Mouse (Mus musculus): ENCODE results near the gene Tmem107.

Gene Tmem107

DNA sequence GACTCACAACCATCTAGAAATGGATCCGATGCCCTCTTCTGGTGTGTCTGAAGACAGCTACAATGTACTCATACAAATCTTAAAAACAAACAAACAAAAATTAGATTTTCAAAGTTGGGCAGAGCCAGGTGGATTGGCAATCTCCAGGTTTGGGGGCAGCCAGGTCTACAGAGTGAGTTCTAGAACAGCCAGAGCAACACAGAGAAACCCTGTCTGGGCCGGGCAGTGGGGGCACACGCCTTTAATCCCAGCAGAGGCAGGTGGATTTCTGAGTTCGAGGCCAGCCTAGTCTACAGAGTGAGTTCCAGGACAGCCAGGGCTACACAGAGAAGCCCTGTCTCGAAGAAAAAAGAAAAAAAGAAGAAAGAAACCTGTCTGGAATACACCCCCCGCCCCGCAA lies 23.2 kb downstream of the Tmem107 start:
- DNase-seq (ENCODE audit: low read depth, low spot score) = peak; percentile 18

DNA sequence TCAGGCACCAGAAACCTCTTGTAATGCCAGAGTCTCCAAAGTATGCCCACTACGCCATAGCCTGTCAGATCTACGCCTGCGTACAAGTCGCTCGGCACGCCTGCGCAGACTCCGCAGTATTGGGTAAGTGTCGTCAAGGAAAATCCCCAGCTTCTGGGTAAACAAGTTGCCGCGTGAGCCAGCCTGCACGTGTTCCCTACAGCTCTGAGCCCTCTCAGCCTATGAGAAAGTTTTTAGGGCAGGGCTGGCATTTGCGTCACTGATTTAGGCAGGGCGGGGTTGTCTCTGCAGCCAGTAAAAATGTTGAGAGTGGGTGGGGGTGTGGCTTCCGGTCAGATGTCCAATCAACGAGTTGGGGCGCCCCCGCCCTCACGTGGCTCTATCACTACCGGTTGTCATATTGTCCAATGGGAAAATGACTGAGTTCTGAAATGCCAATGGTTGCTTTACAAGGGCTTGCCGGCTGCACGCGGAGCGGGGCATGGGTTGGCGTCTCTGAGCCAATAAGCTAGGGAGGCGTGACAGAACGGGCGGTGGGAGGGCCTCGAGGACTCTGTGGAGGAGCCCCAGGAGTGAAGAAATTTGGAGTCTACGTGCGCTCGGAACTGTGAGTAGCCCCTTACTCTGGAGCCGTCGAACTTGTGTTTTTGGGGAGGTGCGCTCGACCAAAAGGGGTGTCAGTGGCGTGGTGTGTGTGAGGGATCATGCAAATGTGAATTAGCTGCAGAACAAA lies 24.3 kb downstream of the Tmem107 start, which contains the start of gene Per1:
Gene Per1, plus strand, starts transcription at position 521 of the 733 bp plus-strand sequence.
- DNase-seq (ENCODE audit: low read depth, low spot score) = peak; percentile 99

DNA sequence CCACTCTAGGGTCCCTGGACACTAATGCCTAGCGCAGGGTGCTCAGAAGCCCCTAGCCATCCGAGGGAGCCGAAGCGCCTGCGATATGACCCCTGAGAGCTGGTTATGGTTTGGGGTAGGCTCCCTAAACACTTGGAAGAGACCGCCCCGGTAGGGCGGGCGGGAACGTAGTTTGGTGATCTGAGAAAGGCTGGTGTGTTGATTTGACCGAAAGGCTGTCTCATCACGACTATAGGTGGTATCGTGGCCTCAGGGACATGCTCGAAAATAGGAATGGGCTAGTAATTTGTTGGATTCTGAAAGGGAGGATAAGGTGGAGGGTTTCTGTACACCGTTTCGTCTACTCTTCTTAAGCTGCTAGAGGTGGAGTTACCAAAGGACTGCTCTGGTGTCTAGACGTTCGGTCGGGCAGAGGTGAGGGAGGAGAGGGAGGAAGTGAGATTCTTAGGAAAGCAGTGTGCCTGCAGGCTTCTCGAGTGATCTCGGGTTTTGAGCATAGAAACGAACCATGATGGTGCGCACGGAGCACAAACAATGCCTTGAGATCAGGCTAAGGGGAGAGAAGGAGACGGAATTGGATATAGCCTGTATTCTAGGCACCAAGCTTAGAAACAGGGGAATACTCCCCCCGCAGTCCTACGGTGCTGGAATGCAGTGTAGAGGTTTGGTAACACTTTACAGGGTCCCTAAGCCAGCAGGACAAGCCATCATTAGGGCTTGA lies 25.1 kb downstream of the Tmem107 start:
- peak; percentile 83 for DNase-seq (ENCODE audit: low read depth, low spot score)

DNA sequence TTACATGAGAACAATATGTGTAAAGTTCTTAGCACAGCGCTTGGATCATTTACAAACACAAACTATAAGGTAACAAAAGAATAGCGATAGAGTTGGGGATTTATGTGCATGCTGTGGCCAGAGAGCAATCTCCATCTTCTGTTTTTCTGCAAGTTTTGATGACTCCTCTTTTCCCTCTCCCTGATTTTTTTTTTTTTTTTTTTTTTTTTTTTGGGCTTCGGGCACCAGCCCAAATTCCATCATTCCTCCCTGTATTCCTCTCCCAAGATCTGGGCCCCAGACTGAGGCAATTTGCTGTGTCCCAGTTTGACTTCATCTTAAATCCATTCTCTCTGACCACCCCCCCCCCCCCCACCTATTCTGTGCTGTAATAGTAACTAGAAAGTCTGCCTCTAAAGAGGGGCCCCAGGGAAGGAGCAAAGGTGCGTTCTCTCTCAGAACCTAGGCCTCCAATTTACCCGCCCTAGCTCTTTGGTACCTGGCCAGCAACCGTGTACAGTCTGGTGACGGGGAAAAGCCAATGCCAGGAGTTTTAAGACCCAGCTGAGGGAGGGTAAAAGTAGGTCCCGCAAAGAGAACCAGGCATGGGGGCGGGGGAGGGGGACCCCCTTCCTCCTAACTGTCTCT lies 25.9 kb downstream of the Tmem107 start:
- no peak for DNase-seq (ENCODE audit: low read depth, low spot score)

DNA sequence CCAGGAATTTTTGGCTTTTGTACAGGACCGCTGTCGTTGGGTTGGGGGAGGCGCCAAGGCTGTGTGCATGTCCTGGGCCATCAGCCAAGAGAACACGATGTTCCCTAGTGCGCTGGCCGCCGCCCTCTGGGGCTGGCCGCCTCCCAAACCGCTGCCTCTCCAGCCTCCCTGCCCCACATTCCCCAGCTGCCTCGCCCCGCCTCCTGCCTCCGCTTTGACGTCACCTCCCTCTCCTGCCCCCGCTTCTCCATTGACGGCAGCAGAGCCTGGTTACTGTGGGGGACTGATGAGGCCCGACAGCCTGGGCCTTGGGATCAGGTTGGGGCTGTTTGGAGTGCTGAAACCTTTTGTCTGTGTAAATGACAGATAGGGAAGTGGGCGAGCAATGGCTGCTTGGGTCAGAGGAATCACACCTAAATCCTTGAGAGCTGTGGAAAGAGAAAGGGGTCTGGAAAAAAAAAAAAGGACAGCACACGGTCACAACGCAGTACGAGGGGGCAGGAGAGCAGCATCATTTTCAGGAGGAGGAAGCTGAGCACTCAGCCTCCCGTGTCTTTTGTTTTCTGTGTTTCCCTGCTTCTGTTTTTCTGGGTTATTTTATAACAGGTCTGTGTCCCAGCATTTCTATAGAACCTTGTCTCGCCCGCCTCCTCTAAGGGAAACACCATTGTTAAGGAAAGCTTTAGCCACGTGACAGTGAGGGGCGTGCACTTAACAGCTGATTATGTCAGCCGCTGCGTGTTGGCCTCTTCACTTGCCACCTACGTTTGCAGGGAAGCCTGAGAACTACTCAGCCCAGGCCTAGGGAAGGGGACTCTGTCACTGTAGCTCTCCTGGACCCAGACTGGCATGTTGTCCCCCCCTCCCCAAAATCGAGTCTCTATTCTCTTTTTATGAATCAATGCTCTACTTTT lies 26.6 kb downstream of the Tmem107 start:
- peak; percentile 93 for DNase-seq (ENCODE audit: low read depth, low spot score)

DNA sequence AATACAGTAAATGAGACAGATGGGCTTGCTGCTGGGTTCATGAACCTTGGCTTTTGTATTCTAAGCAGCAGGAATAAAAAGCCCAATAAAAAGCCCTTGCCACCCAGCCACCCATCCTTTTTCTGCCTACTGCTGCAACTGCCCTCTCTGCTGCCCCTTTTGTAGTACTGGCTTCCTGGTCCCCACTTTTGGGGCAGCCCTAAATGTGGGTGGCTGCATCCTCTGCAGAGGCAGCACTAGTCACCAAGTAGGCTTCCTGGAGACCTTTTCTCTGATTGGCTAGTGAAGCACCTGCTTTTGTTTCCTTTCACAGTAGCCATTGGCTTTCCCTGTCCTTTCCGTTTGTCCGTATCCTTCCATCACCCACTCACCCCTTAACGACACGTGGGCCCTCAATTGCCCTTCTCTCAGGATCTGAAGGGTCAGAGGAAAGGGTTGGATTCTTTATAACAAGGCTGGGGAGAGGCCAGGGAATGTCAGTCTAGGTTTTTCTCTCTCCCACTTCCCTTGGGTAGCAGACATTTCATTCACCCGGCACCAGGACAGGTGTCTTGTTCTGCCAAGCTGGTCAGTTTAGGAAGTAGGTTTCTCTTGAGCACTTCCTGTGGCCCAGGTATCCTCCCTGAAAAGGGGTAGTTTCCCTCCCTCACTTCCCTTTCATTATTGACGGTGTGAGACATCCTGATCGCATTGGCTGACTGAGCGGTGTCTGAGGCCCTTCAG lies 27.6 kb downstream of the Tmem107 start:
- peak; percentile 82 for DNase-seq (ENCODE audit: low read depth, low spot score)

DNA sequence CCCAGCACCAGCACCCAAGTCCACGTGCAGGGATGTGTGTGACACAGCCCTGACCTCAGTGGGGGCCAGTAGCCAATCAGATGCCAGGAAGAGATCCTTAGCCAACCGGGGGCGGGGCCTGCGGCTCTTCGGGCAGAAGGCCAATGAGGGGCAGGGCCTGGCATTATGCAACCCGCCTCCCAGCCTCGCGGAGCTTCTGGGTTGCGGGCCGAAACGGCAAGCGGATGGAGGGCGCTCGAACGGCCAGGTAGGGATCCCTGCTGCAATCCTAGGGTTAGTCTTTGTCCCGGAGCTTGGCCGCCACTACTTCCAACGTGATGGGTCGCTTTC lies 28.1 kb downstream of the Tmem107 start:
- peak; percentile 96 for DNase-seq (ENCODE audit: low read depth, low spot score)

DNA sequence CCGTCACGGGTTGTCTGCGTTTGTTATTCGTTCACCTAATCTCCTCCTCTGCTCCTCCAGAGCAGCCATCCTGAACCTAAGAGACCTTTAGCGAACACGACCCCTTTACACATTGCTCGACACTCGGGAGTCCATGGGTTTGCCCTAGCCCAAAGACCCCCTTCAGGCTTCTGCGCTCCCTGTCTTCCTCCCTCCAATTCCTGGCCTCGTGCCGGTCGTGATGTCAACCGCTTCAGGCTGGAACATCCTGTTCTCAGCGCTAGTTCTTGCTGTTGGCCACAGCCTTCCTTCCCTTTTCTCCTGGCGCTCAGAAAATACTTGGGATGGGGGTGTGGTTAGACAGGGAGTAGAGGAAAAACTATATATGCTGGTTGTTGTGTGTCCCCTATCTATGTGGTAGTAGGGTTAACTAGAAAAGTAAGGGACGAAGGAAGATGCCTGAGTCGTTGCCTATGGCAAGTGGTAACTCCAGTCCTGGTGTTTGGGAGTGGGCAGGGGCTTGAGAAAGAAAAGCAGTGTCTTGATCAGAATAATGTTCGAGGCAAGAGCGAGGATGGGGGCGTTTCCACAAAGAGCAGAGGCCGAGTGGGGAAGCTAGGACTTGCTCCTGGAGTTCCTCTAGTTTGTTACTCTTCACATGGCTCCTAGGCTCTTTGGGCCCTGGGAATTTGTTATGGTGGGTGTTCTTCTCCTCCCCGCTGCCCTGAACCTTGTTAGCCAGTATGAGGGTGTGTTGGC lies 28.7 kb downstream of the Tmem107 start:
- DNase-seq (ENCODE audit: low read depth, low spot score) = no peak

DNA sequence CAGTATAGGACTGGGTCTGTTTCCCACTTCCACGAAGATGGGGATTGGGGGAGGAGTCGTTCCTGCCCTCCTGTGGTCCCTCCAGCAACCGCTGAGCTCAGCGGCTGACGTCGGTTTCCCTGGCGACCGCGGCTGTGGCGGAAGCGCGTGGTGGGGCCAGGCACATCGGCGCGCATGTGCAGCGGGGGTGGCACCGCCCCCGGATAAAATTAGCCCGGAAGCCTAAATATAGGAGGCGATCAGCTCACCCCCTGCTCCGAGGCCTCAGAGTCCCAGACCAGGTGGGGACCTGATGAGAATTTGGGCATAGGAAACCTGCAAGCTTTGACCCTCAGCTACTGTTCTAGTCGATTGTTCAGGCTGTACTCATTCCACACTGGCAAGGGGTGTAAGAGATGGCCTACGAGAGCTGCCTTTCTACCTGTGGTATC lies 29.3 kb downstream of the Tmem107 start:
- DNase-seq (ENCODE audit: low read depth, low spot score) = peak; percentile 97

DNA sequence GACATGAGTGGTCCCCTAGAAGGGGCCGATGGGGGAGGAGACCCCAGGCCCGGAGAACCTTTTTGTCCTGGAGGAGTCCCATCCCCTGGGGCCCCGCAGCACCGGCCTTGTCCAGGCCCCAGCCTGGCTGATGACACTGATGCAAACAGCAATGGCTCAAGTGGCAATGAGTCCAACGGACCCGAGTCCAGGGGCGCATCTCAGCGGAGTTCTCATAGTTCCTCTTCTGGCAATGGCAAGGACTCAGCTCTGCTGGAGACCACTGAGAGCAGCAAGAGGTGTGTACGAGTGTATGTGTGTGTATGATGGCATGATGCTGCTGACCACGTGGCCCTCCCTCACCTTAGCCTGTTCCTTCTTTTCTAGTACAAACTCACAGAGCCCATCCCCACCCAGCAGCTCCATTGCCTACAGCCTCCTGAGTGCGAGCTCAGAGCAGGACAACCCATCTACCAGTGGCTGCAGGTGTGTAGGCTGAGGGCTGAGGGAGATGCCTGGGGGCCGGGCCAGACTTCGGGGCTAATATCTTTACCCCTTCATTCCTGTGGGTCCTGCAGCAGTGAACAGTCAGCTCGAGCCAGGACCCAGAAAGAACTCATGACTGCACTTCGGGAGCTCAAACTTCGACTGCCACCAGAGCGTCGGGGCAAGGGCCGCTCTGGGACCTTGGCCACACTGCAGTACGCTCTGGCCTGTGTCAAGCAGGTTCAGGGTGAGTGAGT lies 30.2 kb downstream of the Tmem107 start:
- no peak for DNase-seq (ENCODE audit: low read depth, low spot score)

DNA sequence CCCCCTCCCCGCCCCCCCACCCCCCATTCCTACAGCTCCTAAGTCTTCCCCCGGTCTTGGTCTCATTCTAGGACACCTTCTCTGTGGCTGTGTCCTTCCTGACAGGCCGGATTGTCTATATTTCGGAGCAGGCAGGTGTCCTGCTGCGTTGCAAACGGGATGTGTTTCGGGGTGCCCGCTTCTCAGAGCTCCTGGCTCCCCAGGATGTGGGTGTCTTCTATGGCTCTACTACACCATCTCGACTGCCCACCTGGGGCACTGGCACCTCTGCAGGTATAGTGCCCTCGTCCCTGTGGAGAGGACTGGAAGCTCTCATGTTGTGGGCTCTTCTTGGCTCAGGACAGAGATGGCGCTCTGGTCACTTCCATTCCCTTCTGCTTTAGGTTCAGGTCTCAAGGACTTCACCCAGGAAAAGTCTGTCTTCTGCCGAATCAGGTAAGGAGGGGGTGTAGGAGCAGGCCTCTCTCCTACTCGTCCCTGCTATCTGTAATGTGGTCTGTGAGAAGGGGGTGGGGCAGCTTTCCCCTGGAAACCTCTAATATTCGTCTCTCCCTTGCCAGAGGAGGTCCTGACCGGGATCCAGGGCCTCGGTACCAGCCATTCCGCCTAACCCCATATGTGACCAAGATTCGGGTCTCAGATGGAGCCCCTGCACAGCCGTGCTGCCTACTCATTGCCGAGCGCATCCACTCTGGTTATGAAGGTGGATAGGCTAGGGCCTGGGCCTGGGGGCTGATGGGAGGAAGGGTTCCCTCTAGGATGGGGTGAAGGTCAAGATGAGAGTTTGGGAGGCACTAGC lies 31.2 kb downstream of the Tmem107 start:
- DNase-seq (ENCODE audit: low read depth, low spot score) = peak; percentile 12

DNA sequence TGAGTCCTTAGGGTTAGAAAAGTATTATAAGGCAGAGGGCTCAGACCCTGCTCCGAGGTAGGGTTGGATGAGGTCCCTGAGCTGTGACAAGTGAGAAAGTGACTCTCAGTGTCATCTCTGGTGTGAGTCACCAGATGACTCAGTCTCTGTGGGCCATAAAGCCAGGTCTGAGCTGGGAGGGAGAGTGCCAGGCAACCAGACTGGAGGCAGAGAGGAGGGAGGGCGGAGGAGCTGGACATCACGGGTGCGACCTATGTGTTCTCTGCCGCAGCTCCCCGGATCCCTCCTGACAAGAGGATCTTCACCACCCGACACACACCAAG lies 31.8 kb downstream of the Tmem107 start:
- DNase-seq (ENCODE audit: low read depth, low spot score) = peak; percentile 11

DNA sequence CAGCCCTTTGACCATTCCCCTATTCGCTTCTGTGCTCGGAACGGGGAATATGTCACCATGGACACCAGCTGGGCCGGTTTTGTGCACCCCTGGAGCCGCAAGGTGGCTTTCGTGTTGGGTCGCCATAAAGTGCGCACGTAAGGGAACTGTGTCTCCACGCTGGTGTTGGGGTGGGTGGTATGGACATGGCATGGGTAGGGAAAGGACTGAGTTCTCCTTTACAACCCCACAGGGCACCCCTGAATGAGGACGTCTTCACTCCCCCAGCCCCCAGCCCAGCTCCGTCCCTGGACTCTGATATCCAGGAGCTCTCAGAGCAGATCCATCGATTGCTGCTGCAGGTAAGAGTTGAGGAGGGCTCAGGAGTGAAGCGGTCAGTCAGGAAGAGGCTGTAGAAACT lies 32.5 kb downstream of the Tmem107 start:
- no peak for DNase-seq (ENCODE audit: low read depth, low spot score)

DNA sequence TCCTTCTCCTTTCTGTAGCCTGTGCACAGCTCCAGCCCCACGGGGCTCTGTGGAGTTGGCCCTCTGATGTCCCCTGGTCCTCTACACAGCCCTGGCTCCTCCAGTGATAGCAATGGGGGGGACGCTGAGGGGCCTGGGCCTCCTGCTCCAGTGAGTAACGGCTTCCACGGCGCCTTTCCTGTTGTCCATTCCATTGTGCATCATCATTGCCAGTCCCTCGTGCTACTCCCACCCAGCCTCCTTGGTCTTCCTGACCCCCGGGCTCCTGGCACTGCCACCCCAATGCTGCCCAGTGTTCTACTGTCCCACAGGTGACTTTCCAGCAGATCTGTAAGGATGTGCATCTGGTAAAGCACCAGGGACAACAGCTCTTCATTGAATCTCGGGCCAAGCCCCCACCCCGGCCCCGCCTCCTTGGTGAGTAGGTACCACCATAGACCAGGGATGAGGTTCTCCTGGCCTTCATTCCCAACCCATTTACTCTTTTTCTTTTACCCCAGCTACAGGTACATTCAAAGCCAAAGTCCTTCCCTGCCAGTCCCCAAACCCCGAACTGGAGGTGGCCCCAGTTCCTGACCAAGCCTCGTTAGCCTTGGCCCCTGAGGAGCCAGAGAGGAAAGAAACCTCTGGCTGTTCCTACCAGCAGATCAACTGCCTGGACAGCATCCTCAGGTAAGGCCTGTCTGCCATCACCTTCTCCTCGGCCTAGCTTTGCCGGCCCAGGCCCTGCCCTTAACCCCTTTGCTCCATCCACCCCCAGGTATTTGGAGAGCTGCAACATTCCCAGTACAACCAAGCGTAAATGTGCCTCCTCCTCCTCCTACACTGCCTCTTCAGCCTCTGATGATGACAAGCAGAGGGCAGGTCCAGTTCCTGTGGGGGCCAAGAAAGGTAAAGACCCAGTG lies 33.2 kb downstream of the Tmem107 start:
- DNase-seq (ENCODE audit: low read depth, low spot score) = peak; percentile 4

DNA sequence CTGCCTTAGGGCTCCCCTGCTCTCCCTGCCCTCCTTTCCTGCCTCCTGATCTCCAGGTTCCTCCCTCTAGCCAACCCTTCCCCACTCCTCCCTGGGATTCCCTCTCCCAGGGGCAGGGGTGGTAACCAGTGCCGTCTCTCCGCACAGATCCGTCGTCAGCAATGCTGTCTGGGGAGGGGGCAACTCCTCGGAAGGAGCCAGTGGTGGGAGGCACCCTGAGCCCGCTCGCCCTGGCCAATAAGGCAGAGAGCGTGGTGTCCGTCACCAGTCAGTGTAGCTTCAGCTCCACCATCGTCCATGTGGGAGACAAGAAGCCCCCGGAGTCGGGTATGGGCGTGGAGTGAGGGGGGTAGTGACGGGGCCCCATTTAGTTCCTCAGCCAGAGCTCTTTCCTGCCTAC lies 33.9 kb downstream of the Tmem107 start:
- no peak for DNase-seq (ENCODE audit: low read depth, low spot score)

DNA sequence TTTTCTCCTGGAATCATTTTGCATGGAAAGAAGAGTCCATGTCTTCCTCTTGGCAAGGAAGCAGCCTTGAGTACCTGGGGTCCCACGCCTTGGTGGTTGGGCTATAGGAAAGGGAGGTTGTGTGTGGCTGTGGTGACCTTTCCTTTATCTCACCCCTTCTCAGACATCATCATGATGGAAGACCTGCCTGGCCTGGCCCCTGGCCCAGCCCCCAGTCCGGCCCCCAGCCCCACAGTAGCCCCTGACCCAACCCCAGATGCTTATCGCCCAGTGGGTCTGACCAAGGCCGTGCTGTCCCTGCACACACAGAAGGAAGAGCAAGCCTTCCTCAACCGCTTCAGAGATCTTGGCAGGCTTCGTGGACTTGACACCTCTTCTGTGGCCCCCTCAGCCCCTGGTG lies 34.6 kb downstream of the Tmem107 start:
- DNase-seq (ENCODE audit: low read depth, low spot score) = no peak

DNA sequence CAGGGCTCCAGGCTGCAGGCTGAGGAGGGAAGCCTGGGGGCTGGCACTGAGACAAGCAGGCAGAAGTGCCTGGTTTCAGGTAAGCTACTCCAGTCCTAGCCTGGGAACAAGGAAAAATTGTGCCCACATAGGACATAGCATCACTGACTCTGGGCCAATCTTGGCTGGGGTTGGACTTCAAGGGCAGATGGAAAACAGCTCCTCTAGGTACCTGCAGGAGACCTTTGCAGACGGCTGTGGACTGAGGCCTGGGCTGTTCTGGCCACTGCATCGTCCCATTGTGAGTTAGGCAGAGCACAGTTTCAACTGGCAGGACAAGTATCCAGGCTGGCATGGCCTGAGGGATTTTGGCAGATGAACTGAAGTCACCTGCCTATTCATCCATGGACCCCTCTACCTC lies 35.2 kb downstream of the Tmem107 start:
- DNase-seq (ENCODE audit: low read depth, low spot score) = no peak

DNA sequence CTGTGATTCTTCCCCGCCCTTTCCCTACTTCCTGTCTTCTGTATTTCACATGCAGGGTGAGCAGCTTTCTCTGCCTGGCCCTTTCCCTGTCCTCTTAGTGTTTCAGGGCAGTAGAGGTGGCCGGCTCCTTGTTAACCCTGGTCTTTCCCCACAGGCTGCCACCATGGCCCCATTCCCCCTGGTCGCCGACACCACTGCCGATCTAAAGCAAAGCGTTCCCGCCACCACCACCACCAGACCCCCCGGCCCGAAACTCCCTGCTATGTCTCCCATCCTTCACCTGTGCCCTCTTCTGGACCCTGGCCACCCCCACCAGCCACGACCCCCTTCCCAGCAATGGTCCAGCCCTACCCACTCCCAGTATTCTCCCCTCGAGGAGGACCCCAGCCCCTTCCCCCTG lies 35.7 kb downstream of the Tmem107 start:
- no peak for DNase-seq (ENCODE audit: low read depth, low spot score)

Data from CD4-positive, CD25-positive, alpha-beta regulatory T cell, adult 2 months (primary cell).